Mouse (Mus musculus) lung, postnatal 0 days (tissue): ENCODE measurements around the gene P3h1. TPM values are rescaled to one million over a fixed set of nuclear protein-coding genes. Genes with fewer than 3 reads are reported as not detected.
A peak's percentile ranks its signal among the peaks of the same experiment; 100 is the strongest.

Experiments
- ATAC-seq: fragments of 200-750 bp; cut with Nextera tagmentation; 2 replicates; pipeline ENCODE4 v1.8.0; 2017; ENCODE audit warnings: moderate library complexity
- DNase-seq: peaks from one replicate; pipeline ENCODE4 v3.0.0-alpha.2; 2016; ENCODE audit warnings: low spot score
- H3K27ac ChIP-seq: fragments of 300-500 bp; sonication (generic); 2 replicates; pipeline ENCODE4 v1.5.1; 2014; ENCODE audit warnings: antibody characterized with exemption, mild to moderate bottlenecking, low read length, mixed read lengths
- H3K27me3 ChIP-seq: fragments of 300-500 bp; sonication (generic); replicated peaks from 2 replicates; pipeline ENCODE4 v1.6.1; 2014; ENCODE audit warnings: low read length, mixed read lengths; ENCODE audit not compliant: insufficient read depth
- H3K36me3 ChIP-seq: fragments of 300-500 bp; sonication (generic); 2 replicates; pipeline ENCODE4 v1.6.1; 2014; ENCODE audit warnings: low read length, mixed read lengths; ENCODE audit not compliant: insufficient read depth
- H3K4me1 ChIP-seq: fragments of 300-500 bp; sonication (generic); 2 replicates; pipeline ENCODE4 v1.6.1; 2014; ENCODE audit warnings: antibody characterized with exemption, low read depth, low read length, mixed read lengths; ENCODE audit not compliant: insufficient read depth
- H3K4me2 ChIP-seq: fragments of 300-500 bp; sonication (generic); replicated peaks from 2 replicates; pipeline ENCODE4 v1.6.1; 2014; ENCODE audit warnings: low read depth, mild to moderate bottlenecking, low read length, moderate library complexity, mixed read lengths
- H3K4me3 ChIP-seq: fragments of 300-500 bp; sonication (generic); 2 replicates; pipeline ENCODE4 v1.5.1; 2014; ENCODE audit warnings: low read depth, low read length
- H3K9ac ChIP-seq: fragments of 300-500 bp; sonication (generic); replicated peaks from 2 replicates; pipeline ENCODE4 v1.6.1; 2014; ENCODE audit warnings: low read depth, mild to moderate bottlenecking
- H3K9me3 ChIP-seq: fragments of 300-500 bp; sonication (generic); 2 replicates; pipeline ENCODE4 v1.6.1; 2016; ENCODE audit warnings: low read length, mixed read lengths
- CTCF ChIP-seq: IDR thresholded peaks from 2 replicates; pipeline ENCODE4 v1.5.1; 2016; ENCODE audit warnings: antibody characterized with exemption, mild to moderate bottlenecking
- EP300 ChIP-seq: IDR thresholded peaks from 2 replicates; pipeline ENCODE4 v1.6.1; 2016; ENCODE audit warnings: antibody characterized with exemption, mild to moderate bottlenecking, control low read depth
- WGBS: fragments of 180-500 bp; shearing (Covaris S2); extraction: QIAGEN DNeasy Blood & Tissue Kit; methylation state at CpG from one replicate; pipeline ENCODE4 v1.1.7; 2014; 5-methylcytosine and 5-hydroxymethylcytosine counted together
- polyA plus RNA-seq: library from polyadenylated mRNA; unstranded; fragments of >200 nt; fragmentation: Nextera tagmentation; extraction: Ambion mirVana; gene quantifications from 2 replicates; pipeline ENCODE4 v1.2.1, GENCODE M21; 2015

The P3h1 gene
- polyA plus RNA-seq, 1 experiment from 2014 or later, result 32.2 TPM

DNA sequence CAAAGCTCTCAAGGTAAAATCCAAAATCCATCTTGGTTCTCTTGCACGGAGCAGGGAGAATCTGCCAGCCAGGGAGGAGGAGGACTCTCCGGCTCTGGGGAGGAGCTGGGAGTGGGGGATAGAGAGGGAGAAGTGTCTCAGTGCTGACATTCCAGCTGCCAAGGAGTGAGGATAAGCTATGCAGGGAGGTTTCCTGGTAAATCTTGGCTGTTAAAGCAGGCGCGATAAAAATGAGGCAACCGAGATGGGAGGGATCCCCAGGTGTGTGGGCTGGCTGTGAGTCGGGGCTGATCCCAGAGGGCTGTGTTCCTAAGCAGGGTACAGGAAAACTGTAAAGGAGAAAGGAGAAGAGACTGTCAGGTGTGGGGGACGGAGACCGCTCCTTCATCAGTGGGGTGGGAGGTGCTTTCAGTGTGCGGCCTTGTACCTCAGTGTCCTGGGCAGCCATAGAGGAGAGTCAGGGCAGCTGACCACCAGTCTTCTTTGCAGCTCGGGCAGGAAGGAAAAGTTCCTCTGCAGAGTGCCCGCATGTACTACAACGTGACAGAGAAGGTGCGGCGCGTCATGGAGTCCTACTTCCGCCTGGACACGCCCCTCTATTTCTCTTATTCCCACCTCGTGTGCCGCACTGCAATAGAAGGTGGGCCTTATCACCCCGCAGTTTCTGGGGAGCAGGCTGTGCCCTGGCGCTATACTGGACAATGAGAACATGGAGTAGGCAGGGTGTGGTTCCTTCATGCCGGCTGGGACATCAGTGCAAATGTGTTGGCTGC, 11.9 kb downstream of the P3h1 start:
- Histone ChIP-seq H3K36me3 (no peaks in the 10 kb centered on the region), H3K27me3 (no peaks in the 10 kb centered on the region), H3K4me2 (no peak overlapping the region), H3K9me3 (no peaks in the 10 kb centered on the region), H3K9ac (no peak overlapping the region), H3K27ac (no peak overlapping the region; the same call in 1 of the 2 replicates), H3K4me1 (peaks cover 7% of the 10 kb centered on the region), H3K4me3 (no peak overlapping the region)
- TF ChIP-seq EP300 (no peak), CTCF (no peak)
- ATAC-seq (no peak), DNase-seq (peak; percentile 45)
- 66% methylated on average over 22 of the region's 22 CpGs for WGBS

GRCm38 (mm10) chr4:119245556-119245955, 12.8 kb downstream of the P3h1 start:
- 29% methylated on average over 7 of the region's 7 CpGs for WGBS
- H3K4me2 ChIP-seq, result no peak overlapping the region
- no peak overlapping the region for H3K9ac ChIP-seq
- no peak overlapping the region; the same call in 1 of the 2 replicates for H3K27ac ChIP-seq
- ATAC-seq (peak; percentile 7; the same call in 1 of the 2 replicates), DNase-seq (peak; percentile 46)
- no peaks in the 10 kb centered on the region for H3K36me3 ChIP-seq
- H3K27me3 ChIP-seq, result no peaks in the 10 kb centered on the region
- H3K4me3 ChIP-seq, result no peak overlapping the region
- no peaks in the 10 kb centered on the region for H3K9me3 ChIP-seq
- TF ChIP-seq CTCF (no peak), EP300 (0 out of 2 replicates have a peak, but pooled peaks have one; percentile 22)
- peaks cover 7% of the 10 kb centered on the region for H3K4me1 ChIP-seq

GRCm38 (mm10) chr4:119245961-119246360, 13.2 kb downstream of the P3h1 start:
- Histone ChIP-seq H3K27ac (no peak overlapping the region), H3K4me1 (peaks cover 7% of the 10 kb centered on the region), H3K36me3 (no peaks in the 10 kb centered on the region), H3K9ac (no peak overlapping the region), H3K4me3 (no peak overlapping the region), H3K9me3 (no peaks in the 10 kb centered on the region), H3K27me3 (no peaks in the 10 kb centered on the region), H3K4me2 (no peak overlapping the region)
- WGBS, result 86% methylated on average over 9 of the region's 9 CpGs
- DNase-seq (no peak), ATAC-seq (no peak)
- TF ChIP-seq EP300 (no peak), CTCF (no peak)

GRCm38 (mm10) chr4:119246688-119247225, 14.0 kb downstream of the P3h1 start:
- Histone ChIP-seq H3K4me2 (no peak overlapping the region), H3K9me3 (no peaks in the 10 kb centered on the region), H3K27ac (no peak overlapping the region), H3K4me1 (peaks cover 7% of the 10 kb centered on the region), H3K27me3 (no peaks in the 10 kb centered on the region), H3K4me3 (no peak overlapping the region), H3K9ac (no peak overlapping the region), H3K36me3 (no peaks in the 10 kb centered on the region)
- DNase-seq (no peak), ATAC-seq (no peak)
- 71% methylated on average over 14 of the region's 14 CpGs for WGBS
- TF ChIP-seq CTCF (no peak), EP300 (no peak)

- peaks cover 7% of the 10 kb centered on the region for H3K4me1 ChIP-seq
- H3K9ac ChIP-seq, result no peak overlapping the region
- H3K27me3 ChIP-seq, result no peaks in the 10 kb centered on the region
- no peak overlapping the region for H3K4me3 ChIP-seq
- H3K4me2 ChIP-seq, result no peak overlapping the region
- 33% methylated on average over 12 of the region's 13 CpGs for WGBS
- ATAC-seq (peak; percentile 90), DNase-seq (peak; percentile 93)
- no peaks in the 10 kb centered on the region for H3K36me3 ChIP-seq
- peak; percentile 54; the same call in 1 of the 2 replicates for TF ChIP-seq EP300
- peak; percentile 96 for TF ChIP-seq CTCF
- H3K9me3 ChIP-seq, result no peaks in the 10 kb centered on the region
- H3K27ac ChIP-seq, result peak overlapping the region; percentile 70; the same call in 1 of the 2 replicates
Observed at GRCm38 (mm10) chr4:119247462-119248235, 14.9 kb downstream of the P3h1 start.

GRCm38 (mm10) chr4:119248407-119248965, 15.8 kb downstream of the P3h1 start:
- no peaks in the 10 kb centered on the region for H3K27me3 ChIP-seq
- H3K36me3 ChIP-seq, result no peaks in the 10 kb centered on the region
- no peak overlapping the region for H3K4me2 ChIP-seq
- H3K27ac ChIP-seq, result 0 out of 2 replicates have a peak overlapping the region, but pooled peaks have one; percentile 34
- no peak overlapping the region for H3K9ac ChIP-seq
- peaks cover 7% of the 10 kb centered on the region for H3K4me1 ChIP-seq
- TF ChIP-seq EP300 (no peak), CTCF (no peak)
- DNase-seq (peak; percentile 84), ATAC-seq (peak; percentile 39)
- no peak overlapping the region for H3K4me3 ChIP-seq
- 54% methylated on average over 11 of the region's 11 CpGs for WGBS
- H3K9me3 ChIP-seq, result no peaks in the 10 kb centered on the region
